Mouse (Mus musculus) ES-E14 (cell line): ENCODE measurements around the gene Dip2b. TPM values are rescaled to one million over a fixed set of nuclear protein-coding genes. Genes with fewer than 3 reads are reported as not detected.

Experiments used
- DNase-seq: peaks from one replicate; pipeline ENCODE4 v3.0.0-alpha.2; 2013; ENCODE audit warnings: low read depth, low spot score
- H3K27ac ChIP-seq: 2 replicates; pipeline ENCODE4 v1.5.1; 2012; ENCODE audit warnings: low read depth, mild to moderate bottlenecking, low read length, moderate library complexity, mixed read lengths; ENCODE audit not compliant: poor library complexity, insufficient read depth, severe bottlenecking
- H3K36me3 ChIP-seq: 2 replicates; pipeline ENCODE4 v1.6.1; 2012; ENCODE audit warnings: mild to moderate bottlenecking, low read length, moderate library complexity, mixed read lengths; ENCODE audit not compliant: control insufficient read depth, poor library complexity, insufficient read depth, severe bottlenecking
- H3K4me1 ChIP-seq, 2 experiments: fragments of 150-350 bp in 1 of 2; sonication (generic) in 1 of 2; 2 replicates each; pipeline ENCODE4 v1.6.1; 2012; ENCODE audit warnings: low read length in 2 of 2, mild to moderate bottlenecking in 1 of 2, mixed read lengths in 1 of 2; ENCODE audit not compliant: control insufficient read depth in 2 of 2, insufficient read depth in 2 of 2, poor library complexity in 1 of 2
- H3K4me3 ChIP-seq, 2 experiments: fragments of 150-350 bp in 1 of 2; sonication (generic) in 1 of 2; 2 replicates each; pipeline ENCODE4 v1.5.1; 2012; ENCODE audit warnings: low read length in 2 of 2, low read depth in 1 of 2, mild to moderate bottlenecking in 1 of 2, mixed read lengths in 1 of 2; ENCODE audit not compliant: insufficient read depth in 1 of 2, poor library complexity in 1 of 2, severe bottlenecking in 1 of 2
- H3K9ac ChIP-seq: 2 replicates; pipeline ENCODE4 v1.6.1; 2012; ENCODE audit warnings: low read depth, mild to moderate bottlenecking, low read length, mixed read lengths; ENCODE audit not compliant: poor library complexity, insufficient read depth, severe bottlenecking
- H3K9me3 ChIP-seq: fragments of 150-350 bp; sonication (generic); 2 replicates; pipeline ENCODE4 v1.6.1; 2012; ENCODE audit warnings: low read depth, mild to moderate bottlenecking, low read length; ENCODE audit not compliant: control insufficient read depth, insufficient read depth
- CHD2 ChIP-seq: IDR thresholded peaks from 2 replicates; pipeline ENCODE4 v1.6.1; 2014; ENCODE audit warnings: mild to moderate bottlenecking, low read depth, low read length, inconsistent platforms
- HCFC1 ChIP-seq: IDR thresholded peaks from 2 replicates; pipeline ENCODE4 v1.6.1; 2012; ENCODE audit warnings: low read length, inconsistent platforms, borderline replicate concordance; ENCODE audit not compliant: insufficient read depth
- MAFK ChIP-seq: IDR thresholded peaks from 2 replicates; pipeline ENCODE4 v1.6.1; 2014; ENCODE audit warnings: mild to moderate bottlenecking, low read depth, low read length, inconsistent platforms; ENCODE audit not compliant: insufficient read depth
- ZC3H11A ChIP-seq: IDR thresholded peaks from 2 replicates; pipeline ENCODE4 v1.6.1; 2012; ENCODE audit warnings: low read depth, mild to moderate bottlenecking, inconsistent platforms, low read length, borderline replicate concordance
- ZNF384 ChIP-seq: IDR thresholded peaks from 2 replicates; pipeline ENCODE4 v1.6.1; 2012; ENCODE audit warnings: low read depth, low read length, inconsistent platforms
- in situ Hi-C, 2 experiments: fragments of 600-800 bp; cut with MboI; formaldehyde crosslinking; loops; one replicate each; pipeline ENCODE4 v1.15.1; 2025; ENCODE audit warnings: low sequenced_read_pairs in 2 of 2, inconsistent platforms in 1 of 2; ENCODE audit not compliant: unreplicated experiment in 2 of 2
- total RNA-seq: library from RNA; depleted of rRNA; stranded (reverse); fragments of 300-350 nt; gene quantifications from 2 replicates; pipeline ENCODE4 v1.2.3, GENCODE M21; 2012

The Dip2b gene
- total RNA-seq, 1 experiment, result 21.1 TPM

GRCm38 (mm10) chr15:100006180-100006579 lies 32.3 kb upstream of the Dip2b start:
- no peaks in the 10 kb centered on the region for H3K4me1 ChIP-seq
- H3K9me3 ChIP-seq, result no peaks in the 10 kb centered on the region
- no peak overlapping the region for H3K9ac ChIP-seq
- H3K4me3 ChIP-seq, result no peak overlapping the region
- no peak for DNase-seq
- in situ Hi-C loops, result no loop called here
- H3K27ac ChIP-seq, result no peak overlapping the region
- TF ChIP-seq HCFC1, result no peak
- no peak for TF ChIP-seq ZC3H11A
- TF ChIP-seq ZNF384, result no peak
- TF ChIP-seq CHD2, result no peak
- no peak for TF ChIP-seq MAFK
- H3K36me3 ChIP-seq, result peaks cover 47% of the 10 kb centered on the region

- TF ChIP-seq HCFC1 (no peak), CHD2 (no peak), MAFK (no peak), ZC3H11A (no peak), ZNF384 (no peak)
- Histone ChIP-seq H3K36me3 (peaks cover 3% of the 10 kb centered on the region; the same call in 1 of the 2 replicates), H3K4me1 (no peaks in the 10 kb centered on the region)
Measured at GRCm38 (mm10) chr15:100018280-100018899, 20.1 kb upstream of the Dip2b start.

GRCm38 (mm10) chr15:100021175-100021574 lies 17.3 kb upstream of the Dip2b start:
- Histone ChIP-seq H3K9me3 (no peaks in the 10 kb centered on the region), H3K9ac (no peak overlapping the region), H3K27ac (no peak overlapping the region), H3K4me3 (no peak overlapping the region), H3K4me1 (no peaks in the 10 kb centered on the region; a peak in 1 of 4 replicates), H3K36me3 (no peaks in the 10 kb centered on the region)
- TF ChIP-seq HCFC1, result no peak
- TF ChIP-seq CHD2, result no peak
- no peak for TF ChIP-seq ZNF384
- TF ChIP-seq MAFK, result no peak
- TF ChIP-seq ZC3H11A, result no peak
- no peak for DNase-seq
- in situ Hi-C loops, result no loop called here

More at GRCm38 (mm10) chr15:100018280-100018899, 20.1 kb upstream of the Dip2b start:
- Histone ChIP-seq H3K9me3 (no peaks in the 10 kb centered on the region), H3K27ac (no peak overlapping the region), H3K9ac (no peak overlapping the region), H3K4me3 (no peak overlapping the region)
- DNase-seq, result no peak
- in situ Hi-C loops, result no loop called here

- peak; percentile 53; the same call in 1 of the 2 replicates for TF ChIP-seq ZC3H11A
- TF ChIP-seq MAFK, result peak; percentile 99
- TF ChIP-seq ZNF384, result 0 out of 2 replicates have a peak, but pooled peaks have one; percentile 20
- TF ChIP-seq CHD2, result no peak
- no peak for TF ChIP-seq HCFC1
- Histone ChIP-seq H3K27ac (no peak overlapping the region), H3K4me1 (no peaks in the 10 kb centered on the region; a peak in 1 of 4 replicates), H3K36me3 (no peaks in the 10 kb centered on the region), H3K9me3 (no peaks in the 10 kb centered on the region), H3K9ac (no peak overlapping the region), H3K4me3 (no peak overlapping the region)
- DNase-seq, result peak; percentile 47
- in situ Hi-C loops, result no loop called here
Measured at GRCm38 (mm10) chr15:100022923-100023322, 15.5 kb upstream of the Dip2b start.

- H3K36me3 ChIP-seq, result no peaks in the 10 kb centered on the region
- no peak overlapping the region for H3K4me3 ChIP-seq
- DNase-seq, result no peak
- no peak for TF ChIP-seq ZNF384
- no peak for TF ChIP-seq ZC3H11A
- TF ChIP-seq HCFC1, result no peak
- no peak for TF ChIP-seq MAFK
- TF ChIP-seq CHD2, result no peak
- no peaks in the 10 kb centered on the region; a peak in 1 of 4 replicates for H3K4me1 ChIP-seq
- in situ Hi-C loops, result no loop called here
- no peak overlapping the region for H3K27ac ChIP-seq
- no peak overlapping the region for H3K9ac ChIP-seq
- H3K9me3 ChIP-seq, result no peaks in the 10 kb centered on the region
Measured at GRCm38 (mm10) chr15:100025076-100025834, 13.2 kb upstream of the Dip2b start.
